Mouse (Mus musculus) stomach, embryonic 14.5 days (tissue): Measurements from ENCODE around the gene Zbtb5. TPM values are rescaled to one million over a fixed set of nuclear protein-coding genes. Genes with fewer than 3 reads are reported as not detected.
A peak's percentile ranks its signal among the peaks of the same experiment; 100 is the strongest.
"Not testable (repeated sequence)": the region's sequence is repeated elsewhere in the genome, so short reads cannot be mapped to it uniquely, and the experiment has no call there.

ENCODE experiments used
- ATAC-seq: fragments of 200-750 bp; cut with Nextera tagmentation; 2 replicates; pipeline ENCODE4 v1.8.0; 2017; ENCODE audit warnings: low read depth, moderate TSS enrichment; ENCODE audit not compliant: insufficient number of reproducible peaks, insufficient read depth, low FRiP score
- H3K27ac ChIP-seq: fragments of 300-500 bp; sonication (generic); 2 replicates; pipeline ENCODE4 v1.5.1; 2014; ENCODE audit warnings: mild to moderate bottlenecking, low read length, moderate library complexity, mixed read lengths
- H3K27me3 ChIP-seq: fragments of 300-500 bp; sonication (generic); 2 replicates; pipeline ENCODE4 v1.6.1; 2014; ENCODE audit warnings: low read length, control low read depth, mixed read lengths; ENCODE audit not compliant: control insufficient read depth, insufficient read depth
- H3K36me3 ChIP-seq: fragments of 300-500 bp; sonication (generic); 2 replicates; pipeline ENCODE4 v1.6.1; 2014; ENCODE audit warnings: mild to moderate bottlenecking, control low read depth, low read length, moderate library complexity, mixed read lengths; ENCODE audit not compliant: control insufficient read depth, insufficient read depth
- H3K4me1 ChIP-seq: fragments of 300-500 bp; sonication (generic); 2 replicates; pipeline ENCODE4 v1.6.1; 2014; ENCODE audit warnings: low read length, control low read depth, mixed read lengths; ENCODE audit not compliant: control insufficient read depth, insufficient read depth
- H3K4me2 ChIP-seq: fragments of 300-500 bp; sonication (generic); replicated peaks from 2 replicates; pipeline ENCODE4 v1.6.1; 2014; ENCODE audit warnings: low read depth, low read length, control low read depth
- H3K4me3 ChIP-seq: fragments of 300-500 bp; sonication (generic); 2 replicates; pipeline ENCODE4 v1.5.1; 2014; ENCODE audit warnings: low read depth, low read length, control low read depth
- H3K9ac ChIP-seq: fragments of 300-500 bp; sonication (generic); replicated peaks from 2 replicates; pipeline ENCODE4 v1.6.1; 2014; ENCODE audit warnings: low read depth, mild to moderate bottlenecking, control low read depth, low read length, moderate library complexity, mixed read lengths
- H3K9me3 ChIP-seq: fragments of 300-500 bp; sonication (generic); 2 replicates; pipeline ENCODE4 v1.6.1; 2016; ENCODE audit warnings: low read depth, low read length, control low read depth; ENCODE audit not compliant: control insufficient read depth
- WGBS: fragments of 180-500 bp; shearing (Covaris S2); extraction: QIAGEN DNeasy Blood & Tissue Kit; methylation state at CpG from one replicate; pipeline ENCODE4 v1.1.7; 2014; 5-methylcytosine and 5-hydroxymethylcytosine counted together
- polyA plus RNA-seq: library from polyadenylated mRNA; unstranded; fragments of >200 nt; fragmentation: Nextera tagmentation; extraction: Ambion mirVana; gene quantifications from 2 replicates; pipeline ENCODE4 v1.2.1, GENCODE M21; 2014

Zbtb5 gene
- polyA plus RNA-seq, 1 experiment from 2014 or later: 25.6 TPM

GRCm38 (mm10) chr4:44998071-44998470 lies 14.1 kb downstream of the Zbtb5 start:
- Histone ChIP-seq H3K27ac (no peak overlapping the region), H3K4me1 (no peaks in the 10 kb centered on the region), H3K9ac (no peak overlapping the region), H3K4me3 (no peak overlapping the region), H3K9me3 (no peaks in the 10 kb centered on the region), H3K27me3 (no peaks in the 10 kb centered on the region), H3K36me3 (peaks cover 13% of the 10 kb centered on the region), H3K4me2 (no peak overlapping the region)
- no peak for ATAC-seq
- WGBS: 73% methylated on average over 3 of the region's 3 CpGs

- Histone ChIP-seq H3K27ac (no peak overlapping the region), H3K27me3 (no peaks in the 10 kb centered on the region), H3K9ac (no peak overlapping the region), H3K4me1 (no peaks in the 10 kb centered on the region), H3K36me3 (peaks cover 24% of the 10 kb centered on the region), H3K4me2 (no peak overlapping the region), H3K4me3 (no peak overlapping the region), H3K9me3 (no peaks in the 10 kb centered on the region)
- ATAC-seq: no peak
- 81% methylated on average over 18 of the region's 18 CpGs for WGBS
Measured at GRCm38 (mm10) chr4:44994776-44995175, 17.4 kb downstream of the Zbtb5 start.

GRCm38 (mm10) chr4:44993847-44994246 lies 18.4 kb downstream of the Zbtb5 start:
- Histone ChIP-seq H3K9me3 (no peaks in the 10 kb centered on the region), H3K4me1 (no peaks in the 10 kb centered on the region), H3K27ac (no peak overlapping the region), H3K4me2 (no peak overlapping the region), H3K4me3 (no peak overlapping the region), H3K9ac (no peak overlapping the region), H3K27me3 (no peaks in the 10 kb centered on the region), H3K36me3 (peaks cover 30% of the 10 kb centered on the region)
- ATAC-seq: no peak
- 88% methylated on average over 9 of the region's 9 CpGs for WGBS

- not testable (repeated sequence) for H3K27ac ChIP-seq, H3K4me2 ChIP-seq, H3K9ac ChIP-seq, ATAC-seq, H3K9me3 ChIP-seq, H3K4me1 ChIP-seq, H3K27me3 ChIP-seq, H3K4me3 ChIP-seq
- peaks cover 34% of the 10 kb centered on the region for H3K36me3 ChIP-seq
- WGBS: 74% methylated on average over 14 of the region's 14 CpGs
Measured at GRCm38 (mm10) chr4:44993179-44993578, 19.0 kb downstream of the Zbtb5 start.

- not testable (repeated sequence) for ATAC-seq, H3K4me3 ChIP-seq, H3K9me3 ChIP-seq, H3K27ac ChIP-seq, H3K9ac ChIP-seq, H3K4me2 ChIP-seq, H3K27me3 ChIP-seq, H3K4me1 ChIP-seq
- peaks cover 40% of the 10 kb centered on the region for H3K36me3 ChIP-seq
- 88% methylated on average over 11 of the region's 11 CpGs for WGBS
Measured at GRCm38 (mm10) chr4:44992330-44992729, 19.9 kb downstream of the Zbtb5 start.

- Histone ChIP-seq H3K36me3 (peaks cover 40% of the 10 kb centered on the region), H3K9ac (no peak overlapping the region), H3K9me3 (no peaks in the 10 kb centered on the region), H3K4me1 (no peaks in the 10 kb centered on the region), H3K27ac (no peak overlapping the region), H3K4me3 (no peak overlapping the region), H3K4me2 (no peak overlapping the region), H3K27me3 (no peaks in the 10 kb centered on the region)
- 93% methylated on average over 5 of the region's 5 CpGs for WGBS
- ATAC-seq: no peak
Measured at GRCm38 (mm10) chr4:44990560-44990959, 21.7 kb downstream of the Zbtb5 start.

- H3K9ac ChIP-seq: no peak overlapping the region
Measured at GRCm38 (mm10) chr4:44983131-44983740, 29.0 kb downstream of the Zbtb5 start.

GRCm38 (mm10) chr4:44982440-44983130 lies 29.6 kb downstream of the Zbtb5 start:
- no peaks in the 10 kb centered on the region for H3K27me3 ChIP-seq
- H3K4me3 ChIP-seq: no peak overlapping the region
- H3K4me1 ChIP-seq: peaks cover 14% of the 10 kb centered on the region
- peaks cover 2% of the 10 kb centered on the region; the same call in 1 of the 2 replicates for H3K36me3 ChIP-seq
- H3K4me2 ChIP-seq: peak overlapping the region; percentile 91
- H3K27ac ChIP-seq: no peak overlapping the region
- WGBS: 70% methylated on average over 11 of the region's 11 CpGs
- ATAC-seq: no peak
- H3K9ac ChIP-seq: no peak overlapping the region
- H3K9me3 ChIP-seq: no peaks in the 10 kb centered on the region

More at GRCm38 (mm10) chr4:44983131-44983740, 29.0 kb downstream of the Zbtb5 start:
- peaks cover 6% of the 10 kb centered on the region; the same call in 1 of the 2 replicates for H3K36me3 ChIP-seq
- H3K27me3 ChIP-seq: no peaks in the 10 kb centered on the region
- H3K4me2 ChIP-seq: peak overlapping the region; percentile 91; the same call in 1 of the 2 replicates
- 77% methylated on average over 10 of the region's 10 CpGs for WGBS
- H3K9me3 ChIP-seq: no peaks in the 10 kb centered on the region
- H3K4me1 ChIP-seq: peaks cover 14% of the 10 kb centered on the region
- no peak overlapping the region for H3K4me3 ChIP-seq
- no peak overlapping the region for H3K27ac ChIP-seq
- no peak for ATAC-seq
